Mouse (Mus musculus): Measurements from ENCODE around the gene Dtx3. TPM values are rescaled to one million over a fixed set of nuclear protein-coding genes. Genes with fewer than 3 reads are reported as not detected.

The Dtx3 gene
- polyA plus RNA-seq, 1 experiment from 2014 or later = 15.1 TPM

- 84% methylated on average over 15 of the region's 15 CpGs for WGBS (ENCODE audit: missing documents)
- Histone ChIP-seq H3K4me3 (ENCODE audit: inconsistent target) (no peak overlapping the region), H3K27ac (no peak overlapping the region), H3K79me2 (ENCODE audit: inconsistent target) (no peaks in the 10 kb centered on the region), H3K36me3 (ENCODE audit: inconsistent target) (no peaks in the 10 kb centered on the region)
Observed at GRCm38 (mm10) chr10:127185506-127185905, 10.0 kb downstream of the Dtx3 start.

- no peaks in the 10 kb centered on the region for H3K79me2 ChIP-seq (ENCODE audit: inconsistent target)
- H3K36me3 ChIP-seq (ENCODE audit: inconsistent target) = no peaks in the 10 kb centered on the region
- no peak overlapping the region for H3K4me3 ChIP-seq (ENCODE audit: inconsistent target)
- H3K27ac ChIP-seq = no peak overlapping the region
- 81% methylated on average over 9 of the region's 9 CpGs for whole genome bisulfite sequencing (ENCODE audit: missing documents)
Observed at GRCm38 (mm10) chr10:127185101-127185500, 10.4 kb downstream of the Dtx3 start.

- Histone ChIP-seq H3K27ac (no peak overlapping the region), H3K79me2 (ENCODE audit: inconsistent target) (no peaks in the 10 kb centered on the region), H3K4me3 (ENCODE audit: inconsistent target) (no peak overlapping the region), H3K36me3 (ENCODE audit: inconsistent target) (no peaks in the 10 kb centered on the region)
- WGBS (ENCODE audit: missing documents) = 27% methylated on average over 17 of the region's 20 CpGs
Observed at GRCm38 (mm10) chr10:127183759-127184158, 11.8 kb downstream of the Dtx3 start.

DNA sequence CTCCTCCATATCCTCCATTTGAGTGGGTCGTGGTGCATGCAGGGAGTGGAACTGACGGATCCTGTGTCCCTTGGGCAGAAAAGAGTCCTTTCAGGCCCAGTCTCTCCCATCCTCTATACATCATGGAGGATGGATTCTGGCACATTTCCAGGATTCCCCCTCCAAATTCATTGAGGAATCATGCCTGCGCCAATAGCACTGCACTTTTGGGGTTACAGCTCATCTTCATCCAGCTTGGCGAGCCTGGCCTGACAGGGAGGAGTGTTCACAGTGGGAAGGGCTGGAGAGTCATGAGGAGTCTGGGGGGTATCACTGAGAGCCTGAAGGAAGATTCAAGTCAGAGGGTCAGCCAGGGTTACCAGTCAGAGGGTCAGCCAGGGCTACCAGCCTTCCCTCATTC lies 12.9 kb downstream of the Dtx3 start:
- Histone ChIP-seq H3K79me2 (ENCODE audit: inconsistent target) (no peaks in the 10 kb centered on the region), H3K4me3 (ENCODE audit: inconsistent target) (no peak overlapping the region), H3K27ac (no peak overlapping the region), H3K36me3 (ENCODE audit: inconsistent target) (no peaks in the 10 kb centered on the region)
- 93% methylated on average over 4 of the region's 4 CpGs for WGBS (ENCODE audit: missing documents)

- H3K4me3 ChIP-seq (ENCODE audit: inconsistent target) = no peak overlapping the region
- no peaks in the 10 kb centered on the region for H3K36me3 ChIP-seq (ENCODE audit: inconsistent target)
- no peaks in the 10 kb centered on the region for H3K79me2 ChIP-seq (ENCODE audit: inconsistent target)
- H3K27ac ChIP-seq = no peak overlapping the region
- 82% methylated on average over 6 of the region's 6 CpGs for WGBS (ENCODE audit: missing documents)
Observed at GRCm38 (mm10) chr10:127181566-127181965, 14.0 kb downstream of the Dtx3 start.

- H3K4me3 ChIP-seq (ENCODE audit: inconsistent target) = no peak overlapping the region
- 64% methylated on average over 3 of the region's 3 CpGs for WGBS (ENCODE audit: missing documents)
- no peak overlapping the region for H3K27ac ChIP-seq
- H3K36me3 ChIP-seq (ENCODE audit: inconsistent target) = no peaks in the 10 kb centered on the region
- H3K79me2 ChIP-seq (ENCODE audit: inconsistent target) = no peaks in the 10 kb centered on the region
Observed at GRCm38 (mm10) chr10:127180695-127181047, 14.9 kb downstream of the Dtx3 start.

- no peaks in the 10 kb centered on the region for H3K79me2 ChIP-seq (ENCODE audit: inconsistent target)
- H3K36me3 ChIP-seq (ENCODE audit: inconsistent target) = no peaks in the 10 kb centered on the region
- H3K27ac ChIP-seq = no peak within 1 kb of the TSS
- no peak within 1 kb of the TSS for H3K4me3 ChIP-seq (ENCODE audit: inconsistent target)
- WGBS (ENCODE audit: missing documents) = 7% methylated on average over 34 of the region's 34 CpGs
Observed at GRCm38 (mm10) chr10:127179871-127180694, 15.4 kb downstream of the Dtx3 start, which contains the start of gene Slc26a10. TSS of gene Slc26a10 (minus strand) at chr10:127180645.

DNA sequence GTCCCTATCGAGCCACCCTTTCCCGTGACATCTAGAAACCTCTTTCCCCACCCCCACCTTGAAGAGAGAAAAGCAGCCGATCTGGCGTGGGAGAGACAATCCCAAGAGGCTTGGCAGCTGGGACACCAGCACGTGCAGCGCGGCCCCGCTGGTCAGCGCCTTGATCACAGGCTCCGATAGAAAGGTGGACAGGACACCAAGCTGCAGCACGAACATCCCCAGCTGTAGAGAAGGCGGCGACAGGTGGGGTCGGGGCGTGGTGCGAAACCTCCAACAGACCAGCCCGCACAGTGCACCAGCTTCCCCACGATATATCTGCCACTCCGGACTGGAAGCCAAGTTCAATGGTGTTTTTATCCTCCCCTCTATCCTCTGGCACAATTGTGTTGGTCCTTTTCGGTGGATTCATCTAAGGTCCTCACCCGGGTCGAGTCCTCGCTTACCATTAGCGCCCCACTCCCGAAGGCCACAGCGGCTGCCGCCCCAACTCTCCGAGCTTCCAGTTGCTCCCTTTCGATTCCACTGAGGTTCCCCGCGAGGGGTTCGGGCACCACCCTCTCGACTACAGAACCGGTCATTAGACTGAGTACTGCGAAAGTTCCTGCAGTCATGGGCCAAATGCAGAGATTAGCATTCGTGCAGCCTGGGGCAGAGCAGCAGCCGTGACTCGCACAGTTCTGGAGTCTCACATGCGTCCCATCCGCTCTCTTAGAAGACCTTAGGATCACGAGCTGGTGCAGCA lies 17.1 kb downstream of the Dtx3 start:
- Histone ChIP-seq H3K79me2 (ENCODE audit: inconsistent target) (no peaks in the 10 kb centered on the region), H3K27ac (no peak overlapping the region), H3K36me3 (ENCODE audit: inconsistent target) (no peaks in the 10 kb centered on the region), H3K4me3 (ENCODE audit: inconsistent target) (no peak overlapping the region)
- 8% methylated on average over 41 of the region's 41 CpGs for WGBS (ENCODE audit: missing documents)

DNA sequence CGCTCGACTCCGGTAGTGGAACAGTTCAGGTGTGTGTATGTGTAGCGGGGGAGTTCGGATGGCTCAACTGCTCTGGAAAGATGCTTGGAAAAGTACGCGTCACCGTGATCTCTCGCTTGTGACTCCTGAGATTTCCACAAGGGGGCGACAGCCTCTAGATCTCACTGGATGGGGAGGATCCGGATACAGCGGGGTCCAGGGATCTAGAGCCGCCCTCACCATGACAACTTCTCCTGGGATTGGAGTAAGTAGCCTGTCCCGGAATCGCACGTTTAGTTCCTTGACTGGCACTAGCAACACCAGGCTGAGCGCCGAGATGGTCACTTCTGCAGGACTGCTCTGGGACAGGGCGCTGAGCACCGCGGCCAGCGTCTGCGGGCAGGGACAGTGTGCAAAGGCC lies 17.8 kb downstream of the Dtx3 start:
- H3K79me2 ChIP-seq (ENCODE audit: inconsistent target) = no peaks in the 10 kb centered on the region
- WGBS (ENCODE audit: missing documents) = 2% methylated on average over 23 of the region's 23 CpGs
- H3K36me3 ChIP-seq (ENCODE audit: inconsistent target) = no peaks in the 10 kb centered on the region
- H3K27ac ChIP-seq = no peak overlapping the region
- no peak overlapping the region for H3K4me3 ChIP-seq (ENCODE audit: inconsistent target)

GRCm38 (mm10) chr10:127177235-127177634 lies 18.3 kb downstream of the Dtx3 start:
- H3K27ac ChIP-seq = no peak overlapping the region
- no peak overlapping the region for H3K4me3 ChIP-seq (ENCODE audit: inconsistent target)
- no peaks in the 10 kb centered on the region for H3K79me2 ChIP-seq (ENCODE audit: inconsistent target)
- WGBS (ENCODE audit: missing documents) = 23% methylated on average over 9 of the region's 9 CpGs
- H3K36me3 ChIP-seq (ENCODE audit: inconsistent target) = no peaks in the 10 kb centered on the region; the same call in 1 of the 2 replicates

DNA sequence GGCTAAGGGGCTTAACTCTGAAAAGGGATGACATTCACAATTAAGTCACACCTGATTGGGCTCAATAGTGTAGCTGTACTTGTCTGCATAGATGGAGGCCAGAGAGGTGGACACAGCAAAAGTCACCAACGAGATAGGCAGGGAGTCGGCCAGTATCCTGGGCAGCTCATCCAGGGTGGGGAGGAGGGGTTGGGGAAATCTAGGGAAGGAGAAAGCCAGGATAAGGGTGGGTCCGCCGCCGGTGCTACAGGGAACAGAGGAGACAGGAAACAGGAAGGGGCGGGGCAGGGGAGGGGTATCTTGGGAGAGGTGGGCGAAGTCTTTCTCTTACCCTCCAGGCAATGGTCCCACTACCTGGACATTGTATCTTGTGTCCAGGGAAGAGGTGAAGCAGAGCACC lies 18.8 kb downstream of the Dtx3 start:
- H3K79me2 ChIP-seq (ENCODE audit: inconsistent target) = no peaks in the 10 kb centered on the region
- peaks cover 4% of the 10 kb centered on the region for H3K36me3 ChIP-seq (ENCODE audit: inconsistent target)
- 7% methylated on average over 7 of the region's 7 CpGs for WGBS (ENCODE audit: missing documents)
- no peak overlapping the region for H3K4me3 ChIP-seq (ENCODE audit: inconsistent target)
- no peak overlapping the region for H3K27ac ChIP-seq

DNA sequence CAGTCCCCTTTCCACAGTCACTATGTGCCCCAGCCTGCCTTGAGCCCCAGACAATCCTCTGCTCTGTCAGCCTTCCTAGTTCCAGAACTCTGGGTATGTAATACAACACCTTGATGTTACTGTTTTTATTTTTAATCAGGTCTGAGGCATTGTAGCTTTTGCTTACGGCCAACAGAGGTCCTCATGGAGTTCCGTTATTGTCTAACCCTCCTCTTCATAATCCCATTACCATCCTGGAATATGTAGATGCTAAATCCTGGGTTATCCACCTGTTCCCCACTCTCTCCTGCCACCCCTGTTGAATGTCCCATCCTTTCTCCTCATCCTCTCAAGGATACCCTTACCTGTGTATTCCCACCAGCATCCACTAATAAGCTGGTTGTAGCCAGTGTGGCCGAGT lies 19.3 kb downstream of the Dtx3 start:
- Histone ChIP-seq H3K36me3 (ENCODE audit: inconsistent target) (peaks cover 7% of the 10 kb centered on the region), H3K79me2 (ENCODE audit: inconsistent target) (no peaks in the 10 kb centered on the region), H3K4me3 (ENCODE audit: inconsistent target) (no peak overlapping the region), H3K27ac (no peak overlapping the region)
- 28% methylated on average over 3 of the region's 3 CpGs for WGBS (ENCODE audit: missing documents)

DNA sequence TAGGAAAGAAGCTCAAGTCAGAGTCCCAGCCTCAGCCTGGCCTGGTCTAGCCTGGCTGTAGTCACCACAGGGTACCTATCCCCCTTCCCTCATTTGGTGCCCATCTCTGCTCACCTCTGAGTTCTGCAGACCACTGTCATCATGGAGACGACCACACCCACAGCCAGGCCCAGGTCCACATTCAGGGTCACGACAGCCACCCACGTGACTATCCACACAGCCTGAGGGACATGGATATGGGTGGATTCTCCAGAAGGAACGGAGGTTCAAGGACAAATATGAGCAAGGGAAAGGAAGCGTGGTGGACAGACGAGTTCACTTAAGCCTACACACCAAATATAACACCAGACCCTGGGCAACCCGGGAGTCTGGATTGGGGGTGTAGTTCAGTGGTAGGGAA lies 21.4 kb downstream of the Dtx3 start:
- H3K79me2 ChIP-seq (ENCODE audit: inconsistent target) = no peaks in the 10 kb centered on the region
- no peak overlapping the region for H3K27ac ChIP-seq
- 86% methylated on average over 7 of the region's 7 CpGs for WGBS (ENCODE audit: missing documents)
- H3K36me3 ChIP-seq (ENCODE audit: inconsistent target) = peaks cover 7% of the 10 kb centered on the region
- H3K4me3 ChIP-seq (ENCODE audit: inconsistent target) = no peak overlapping the region

GRCm38 (mm10) chr10:127173148-127174065 lies 22.1 kb downstream of the Dtx3 start:
- Histone ChIP-seq H3K27ac (no peak overlapping the region), H3K4me3 (ENCODE audit: inconsistent target) (no peak overlapping the region), H3K36me3 (ENCODE audit: inconsistent target) (peaks cover 7% of the 10 kb centered on the region), H3K79me2 (ENCODE audit: inconsistent target) (no peaks in the 10 kb centered on the region; the same call in 1 of the 2 replicates)
- 82% methylated on average over 16 of the region's 16 CpGs for WGBS (ENCODE audit: missing documents)

Measured in macrophage (primary cell).